Mouse (Mus musculus) CH12.LX (cell line): ENCODE data around the gene Strada. TPM values are rescaled to one million over a fixed set of nuclear protein-coding genes. Genes with fewer than 3 reads are reported as not detected.
A peak's percentile ranks its signal among the peaks of the same experiment; 100 is the strongest.
"Not testable (repeated sequence)": the region's sequence is repeated elsewhere in the genome, so short reads cannot be mapped to it uniquely, and the experiment has no call there.

Source experiments
- DNase-seq: peaks from one replicate; pipeline ENCODE4 v3.0.0-alpha.2; 2013; ENCODE audit errors: extremely low read depth
- H3K27ac ChIP-seq: 2 replicates; pipeline ENCODE4 v1.5.1; 2012; ENCODE audit warnings: low read depth, mild to moderate bottlenecking, control low read depth, moderate library complexity; ENCODE audit not compliant: insufficient read depth
- H3K27me3 ChIP-seq: replicated peaks from 2 replicates; pipeline ENCODE3; 2012; ENCODE audit warnings: inconsistent platforms
- H3K36me3 ChIP-seq, 2 experiments: replicated peaks in 1 of 2; 2 replicates each; pipeline versions ENCODE3 to v1.6.1; 2012; ENCODE audit warnings: inconsistent platforms in 1 of 2, low read length in 1 of 2, mild to moderate bottlenecking in 1 of 2, mixed read lengths in 1 of 2, moderate library complexity in 1 of 2; ENCODE audit not compliant: control insufficient read depth in 1 of 2, insufficient read depth in 1 of 2
- H3K4me1 ChIP-seq, 2 experiments: 2 replicates each; pipeline ENCODE4 v1.6.1; 2012; ENCODE audit warnings: inconsistent platforms in 1 of 2, moderate library complexity in 1 of 2; ENCODE audit not compliant: insufficient read depth in 2 of 2, control insufficient read depth in 1 of 2
- H3K4me2 ChIP-seq: 2 replicates; pipeline ENCODE4 v1.6.1; 2012; ENCODE audit warnings: low read depth, mild to moderate bottlenecking, control low read depth; ENCODE audit not compliant: poor library complexity, insufficient read depth, severe bottlenecking
- H3K4me3 ChIP-seq, 3 experiments: fragments of 150-350 bp in 1 of 3; sonication (generic) in 1 of 3; replicated peaks in 1 of 3; 2 replicates each; pipeline versions ENCODE3 to v1.5.1; 2011 to 2012; ENCODE audit warnings: low read depth in 2 of 3, low read length in 2 of 3, mild to moderate bottlenecking in 2 of 3, moderate library complexity in 2 of 3, control low read depth in 1 of 3, improper control_type of control experiment in 1 of 3, inconsistent platforms in 1 of 3, mixed read lengths in 1 of 3; ENCODE audit not compliant: poor library complexity in 1 of 3
- H3K79me2 ChIP-seq: replicated peaks from 2 replicates; pipeline ENCODE4 v1.6.1; 2012; ENCODE audit warnings: mild to moderate bottlenecking, moderate library complexity; ENCODE audit not compliant: control insufficient read depth, poor library complexity, insufficient read depth, severe bottlenecking; ENCODE audit errors: extremely low read depth
- H3K9ac ChIP-seq: 2 replicates; pipeline ENCODE4 v1.6.1; 2012; ENCODE audit warnings: low read depth, mild to moderate bottlenecking, control low read depth, moderate library complexity; ENCODE audit not compliant: insufficient read depth
- H3K9me3 ChIP-seq: replicated peaks from 2 replicates; pipeline ENCODE3; 2012; ENCODE audit warnings: low read length, inconsistent platforms, mixed read lengths
- BHLHE40 ChIP-seq: IDR thresholded peaks from 2 replicates; pipeline ENCODE4 v1.6.1; 2011; ENCODE audit warnings: mild to moderate bottlenecking, low read depth, low read length, improper control_type of control experiment
- CTCF ChIP-seq, 2 experiments: IDR thresholded peaks in 1 of 2; conservative IDR thresholded peaks in 1 of 2; 2 replicates each; pipeline ENCODE4 v1.5.1; 2011 to 2012; ENCODE audit warnings: low read depth in 2 of 2, low read length in 2 of 2, improper control_type of control experiment in 1 of 2, inconsistent platforms in 1 of 2, mild to moderate bottlenecking in 1 of 2, moderate library complexity in 1 of 2
- EP300 ChIP-seq: IDR thresholded peaks from 2 replicates; pipeline ENCODE4 v1.6.1; 2011; ENCODE audit warnings: low read length, improper control_type of control experiment
- ETS1 ChIP-seq: conservative IDR thresholded peaks from 2 replicates; pipeline ENCODE4 v1.6.1; 2012; ENCODE audit warnings: low read depth, mild to moderate bottlenecking, inconsistent platforms, low read length, improper control_type of control experiment, moderate library complexity
- GABPA ChIP-seq: IDR thresholded peaks from 2 replicates; pipeline ENCODE4 v1.6.1; 2012; ENCODE audit warnings: low read depth, low read length, improper control_type of control experiment, inconsistent platforms; ENCODE audit not compliant: insufficient replicate concordance
- HCFC1 ChIP-seq: IDR thresholded peaks from 2 replicates; pipeline ENCODE4 v1.6.1; 2012; ENCODE audit warnings: low read depth, mild to moderate bottlenecking, inconsistent platforms, low read length, improper control_type of control experiment
- IRF4 ChIP-seq: IDR thresholded peaks from 2 replicates; pipeline ENCODE4 v1.6.1; 2014; ENCODE audit warnings: low read depth, mild to moderate bottlenecking, inconsistent platforms, low read length, improper control_type of control experiment
- JUN ChIP-seq: IDR thresholded peaks from 2 replicates; pipeline ENCODE4 v1.6.1; 2011; ENCODE audit warnings: low read depth, mild to moderate bottlenecking, low read length, improper control_type of control experiment, moderate library complexity; ENCODE audit not compliant: insufficient read depth
- JUND ChIP-seq: conservative IDR thresholded peaks from 2 replicates; pipeline ENCODE4 v1.6.1; 2011; ENCODE audit warnings: low read depth, low read length, improper control_type of control experiment
- MAFK ChIP-seq: IDR thresholded peaks from 2 replicates; pipeline ENCODE4 v1.6.1; 2011; ENCODE audit warnings: low read length, improper control_type of control experiment; ENCODE audit not compliant: insufficient replicate concordance
- MEF2A ChIP-seq: IDR thresholded peaks from 2 replicates; pipeline ENCODE4 v1.6.1; 2014; ENCODE audit warnings: low read depth, mild to moderate bottlenecking, inconsistent platforms, low read length, improper control_type of control experiment, borderline replicate concordance
- MXI1 ChIP-seq: IDR thresholded peaks from 2 replicates; pipeline ENCODE4 v1.6.1; 2011; ENCODE audit warnings: mild to moderate bottlenecking, low read depth, low read length, improper control_type of control experiment
- NELFE ChIP-seq: IDR thresholded peaks from 2 replicates; pipeline ENCODE4 v1.6.1; 2011; ENCODE audit warnings: low read depth, low read length, improper control_type of control experiment
- NRF1 ChIP-seq: IDR thresholded peaks from 2 replicates; pipeline ENCODE4 v1.6.1; 2014; ENCODE audit warnings: low read depth, mild to moderate bottlenecking, inconsistent platforms, low read length, improper control_type of control experiment, moderate library complexity
- POLR2A ChIP-seq: IDR thresholded peaks from 2 replicates; pipeline ENCODE4 v1.6.1; 2011; ENCODE audit warnings: low read depth, mild to moderate bottlenecking, improper control_type of control experiment, low read length
- RCOR1 ChIP-seq: conservative IDR thresholded peaks from 2 replicates; pipeline ENCODE4 v1.6.1; 2012; ENCODE audit warnings: low read depth, mild to moderate bottlenecking, inconsistent platforms, low read length, improper control_type of control experiment
- SIN3A ChIP-seq: IDR thresholded peaks from 2 replicates; pipeline ENCODE4 v1.6.1; 2012; ENCODE audit warnings: low read length, improper control_type of control experiment, inconsistent platforms
- SMC3 ChIP-seq: IDR thresholded peaks from 2 replicates; pipeline ENCODE4 v1.6.1; 2011; ENCODE audit warnings: low read depth, low read length, improper control_type of control experiment
- TCF12 ChIP-seq: IDR thresholded peaks from 2 replicates; pipeline ENCODE4 v1.6.1; 2014; ENCODE audit warnings: low read depth, mild to moderate bottlenecking, inconsistent platforms, low read length, improper control_type of control experiment
- ZC3H11A ChIP-seq: IDR thresholded peaks from 2 replicates; pipeline ENCODE4 v1.6.1; 2012; ENCODE audit warnings: low read depth, mild to moderate bottlenecking, inconsistent platforms, low read length, improper control_type of control experiment
- ZKSCAN1 ChIP-seq: IDR thresholded peaks from 2 replicates; pipeline ENCODE4 v1.6.1; 2012; ENCODE audit warnings: low read depth, inconsistent platforms, low read length, improper control_type of control experiment, borderline replicate concordance
- ZNF384 ChIP-seq: IDR thresholded peaks from 2 replicates; pipeline ENCODE4 v1.6.1; 2012; ENCODE audit warnings: low read depth, low read length, improper control_type of control experiment, inconsistent platforms
- dilution Hi-C: fragments of 300-500 bp; cut with MboI; formaldehyde crosslinking; loops from 2 replicates; pipeline ENCODE4 v1.14.3; 2020; ENCODE audit warnings: low sequenced_read_pairs; ENCODE audit not compliant: extremely low pct_unique_long_range_greater_than_20kb, extremely low pct_ligation_motif_present
- in situ Hi-C: fragments of 300-500 bp; cut with MboI; formaldehyde crosslinking; loops from 3 replicates; pipeline ENCODE4 v1.14.3; 2019; ENCODE audit warnings: low sequenced_read_pairs, low pct_ligation_motif_present, low pct_unique_long_range_greater_than_20kb, mixed read lengths
- polyA plus RNA-seq: library from polyadenylated mRNA; unstranded; fragments of >175 nt; gene quantifications from 2 replicates; pipeline ENCODE4 v1.2.1, GENCODE M21; 2012; ENCODE audit warnings: low read depth; ENCODE audit not compliant: insufficient read length
- total RNA-seq, 2 experiments: library from RNA; depleted of rRNA; stranded (reverse); fragments of 300-350 nt in 1 of 2; fragments of >200 nt in 1 of 2; gene quantifications; 2 replicates each; pipeline ENCODE4 v1.2.3; 2012 to 2014

Gene Strada
- total and polyA plus RNA-seq, 3 experiments = 36.8 to 51.7 (median 41.7) TPM

GRCm38 (mm10) chr11:106129477-106129876 lies 72.5 kb downstream of the Strada start:
- Histone ChIP-seq H3K4me1 (peaks cover 9 to 48% of the 10 kb centered on the region in 2 experiments), H3K9me3 (no peaks in the 10 kb centered on the region), H3K9ac (no peak overlapping the region), H3K4me2 (no peak overlapping the region), H3K79me2 (no peaks in the 10 kb centered on the region), H3K4me3 (no peak overlapping the region), H3K27me3 (no peaks in the 10 kb centered on the region), H3K27ac (no peak overlapping the region), H3K36me3 (peaks cover 13 to 49% of the 10 kb centered on the region in 2 experiments)
- dilution Hi-C loops (no loop called here), in situ Hi-C loops (no loop called here)
- no peak for DNase-seq
- no peak for TF ChIP-seq HCFC1
- TF ChIP-seq SIN3A = no peak
- no peak for TF ChIP-seq MAFK
- TF ChIP-seq POLR2A = no peak
- TF ChIP-seq TCF12 = no peak
- no peak for TF ChIP-seq RCOR1
- no peak for TF ChIP-seq NELFE
- no peak for TF ChIP-seq CTCF (conservative IDR thresholded peaks at IDR 0.05 in 1 of 2, IDR thresholded peaks at IDR 0.05 in 1 of 2; ENCODE audit: low read depth in 2 of 2, low read length in 2 of 2)

- Histone ChIP-seq H3K4me1 (peaks cover 13 to 51% of the 10 kb centered on the region in 2 experiments), H3K36me3 (peaks cover 22 to 61% of the 10 kb centered on the region in 2 experiments)
- DNase-seq, H3K9ac ChIP-seq, H3K79me2 ChIP-seq, H3K27me3 ChIP-seq, H3K27ac ChIP-seq, H3K4me3 ChIP-seq, H3K9me3 ChIP-seq, dilution Hi-C loops, in situ Hi-C loops, H3K4me2 ChIP-seq: not testable (repeated sequence)
Measured at GRCm38 (mm10) chr11:106126727-106127373, 75.1 kb downstream of the Strada start.

GRCm38 (mm10) chr11:106125827-106126226 lies 76.1 kb downstream of the Strada start:
- TF ChIP-seq GABPA = no peak
- peak; percentile 71 for TF ChIP-seq EP300
- no peak for TF ChIP-seq ZNF384
- peak; percentile 46; the same call in 1 of the 2 replicates for TF ChIP-seq TCF12
- no peak for TF ChIP-seq NELFE
- peak; percentile 69 for TF ChIP-seq JUND
- TF ChIP-seq NRF1 = no peak
- TF ChIP-seq BHLHE40 = peak; percentile 72
- TF ChIP-seq SIN3A = no peak
- peak; percentile 52; the same call in 1 of the 2 replicates for TF ChIP-seq ETS1
- TF ChIP-seq ZC3H11A = no peak
- TF ChIP-seq IRF4 = peak; percentile 58; the same call in 1 of the 2 replicates
- TF ChIP-seq MXI1 = no peak
- no peak for TF ChIP-seq SMC3
- no peak for TF ChIP-seq ZKSCAN1
- TF ChIP-seq MEF2A = 0 out of 2 replicates have a peak, but pooled peaks have one; percentile 14
- peak; percentile 14; the same call in 1 of the 2 replicates for TF ChIP-seq JUN
- DNase-seq = peak; percentile 72
- no peaks in the 10 kb centered on the region for H3K9me3 ChIP-seq
- H3K4me2 ChIP-seq = no peak overlapping the region
- H3K4me1 ChIP-seq = peaks cover 13 to 50% of the 10 kb centered on the region in 2 experiments
- no peak overlapping the region for H3K4me3 ChIP-seq
- dilution Hi-C loops = no loop called here
- no peak overlapping the region for H3K27ac ChIP-seq
- peaks cover 22 to 63% of the 10 kb centered on the region in 2 experiments for H3K36me3 ChIP-seq
- no peaks in the 10 kb centered on the region for H3K79me2 ChIP-seq
- in situ Hi-C loops = no loop called here
- no peak overlapping the region for H3K9ac ChIP-seq
- H3K27me3 ChIP-seq = no peaks in the 10 kb centered on the region
